Mouse (Mus musculus): ENCODE measurements around the gene Plscr2. TPM values are rescaled to one million over a fixed set of nuclear protein-coding genes. Genes with fewer than 3 reads are reported as not detected.

Plscr2 gene
- total and polyA plus RNA-seq, 3 experiments: 0.11 to 0.19 TPM; not detected in 1

GRCm38 (mm10) chr9:92253585-92254321 is 21.6 kb upstream of the Plscr2 start:
- no peak overlapping the region for H3K27ac ChIP-seq (ENCODE audit: control insufficient read depth, low read depth, low read length)
- H3K27me3 ChIP-seq (ENCODE audit: control insufficient read depth in 1 of 2, insufficient read depth in 2 of 2, low read length in 2 of 2): no peaks in the 10 kb centered on the region

GRCm38 (mm10) chr9:92260481-92261159 is 14.8 kb upstream of the Plscr2 start:
- Histone ChIP-seq H3K27me3 (ENCODE audit: control insufficient read depth in 1 of 2, insufficient read depth in 2 of 2, low read length in 2 of 2) (no peaks in the 10 kb centered on the region), H3K9me3 (replicated peaks; ENCODE audit: insufficient read depth, low read length) (no peaks in the 10 kb centered on the region), H3K4me1 (ENCODE audit: control insufficient read depth in 1 of 2, insufficient read depth in 2 of 2, low read length in 2 of 2) (peaks cover 4% of the 10 kb centered on the region in 2 experiments; a peak in 3 of 4 replicates), H3K27ac (ENCODE audit: control insufficient read depth, low read depth, low read length) (no peak overlapping the region), H3K36me3 (ENCODE audit: control insufficient read depth in 1 of 2, insufficient read depth in 2 of 2, low read length in 2 of 2) (peaks cover 0 to 2% of the 10 kb centered on the region in 2 experiments; a peak in 3 of 4 replicates), H3K79me2 (ENCODE audit: control insufficient read depth, insufficient read depth, low read length, poor library complexity) (no peaks in the 10 kb centered on the region), H3K9ac (ENCODE audit: control insufficient read depth, low read depth, low read length, poor library complexity, severe bottlenecking) (no peak overlapping the region), H3K4me3 (ENCODE audit: control insufficient read depth in 1 of 2, insufficient read depth in 1 of 2, low read depth in 2 of 2, low read length in 2 of 2) (no peak overlapping the region)
- no peak for DNase-seq (ENCODE audit: low read depth, low spot score)
- TF ChIP-seq JUND (IDR thresholded peaks at IDR 0.05; ENCODE audit: low read depth, low read length) (no peak), MXI1 (IDR thresholded peaks at IDR 0.05; ENCODE audit: low read depth, low read length) (no peak), MYB (IDR thresholded peaks at IDR 0.05; ENCODE audit: low read depth, low read length) (no peak), MEF2A (IDR thresholded peaks at IDR 0.05; ENCODE audit: extremely low read depth, insufficient replicate concordance, low read depth, low read length, poor library complexity, severe bottlenecking) (no peak), ZMIZ1 (IDR thresholded peaks at IDR 0.05; ENCODE audit: low read depth, low read length) (no peak), POLR2AphosphoS5 (IDR thresholded peaks at IDR 0.05; ENCODE audit: borderline replicate concordance, low read depth, low read length) (no peak), NRF1 (IDR thresholded peaks at IDR 0.05; ENCODE audit: insufficient read depth, low read depth, low read length, poor library complexity, severe bottlenecking) (no peak), POLR2A (IDR thresholded peaks at IDR 0.05; ENCODE audit: control insufficient read depth in 1 of 2, insufficient read depth in 1 of 2, low read depth in 1 of 2, low read length in 2 of 2, poor library complexity in 1 of 2) (no peak)

More at GRCm38 (mm10) chr9:92253585-92254321, 21.6 kb upstream of the Plscr2 start:
- H3K79me2 ChIP-seq (ENCODE audit: control insufficient read depth, insufficient read depth, low read length, poor library complexity): peaks cover 2% of the 10 kb centered on the region; the same call in 1 of the 2 replicates
- H3K4me1 ChIP-seq (ENCODE audit: control insufficient read depth in 1 of 2, insufficient read depth in 2 of 2, low read length in 2 of 2): peaks cover 0 to 9% of the 10 kb centered on the region in 2 experiments; a peak in 2 of 4 replicates
- peaks cover 0 to 7% of the 10 kb centered on the region in 2 experiments; a peak in 2 of 4 replicates for H3K36me3 ChIP-seq (ENCODE audit: control insufficient read depth in 1 of 2, insufficient read depth in 2 of 2, low read length in 2 of 2)
- no peak overlapping the region for H3K9ac ChIP-seq (ENCODE audit: control insufficient read depth, low read depth, low read length, poor library complexity, severe bottlenecking)
- H3K9me3 ChIP-seq (replicated peaks; ENCODE audit: insufficient read depth, low read length): no peaks in the 10 kb centered on the region
- H3K4me3 ChIP-seq (ENCODE audit: control insufficient read depth in 1 of 2, insufficient read depth in 1 of 2, low read depth in 2 of 2, low read length in 2 of 2): no peak overlapping the region
- TF ChIP-seq ELF1 (IDR thresholded peaks at IDR 0.05; ENCODE audit: low read depth, low read length): no peak
- TF ChIP-seq POLR2A (IDR thresholded peaks at IDR 0.05; ENCODE audit: control insufficient read depth in 1 of 2, insufficient read depth in 1 of 2, low read depth in 1 of 2, low read length in 2 of 2, poor library complexity in 1 of 2): no peak
- TF ChIP-seq BHLHE40 (IDR thresholded peaks at IDR 0.05; ENCODE audit: borderline replicate concordance, low read depth, low read length): no peak
- no peak for TF ChIP-seq CHD1 (IDR thresholded peaks at IDR 0.05; ENCODE audit: low read depth, low read length)
- no peak for TF ChIP-seq CTCF (IDR thresholded peaks at IDR 0.05 in 2 of 3, conservative IDR thresholded peaks at IDR 0.05 in 1 of 3; ENCODE audit: control insufficient read depth in 1 of 3, insufficient read depth in 1 of 3, low read depth in 2 of 3, low read length in 3 of 3, poor library complexity in 1 of 3, severe bottlenecking in 1 of 3)
- TF ChIP-seq KAT2A (conservative IDR thresholded peaks at IDR 0.05; ENCODE audit: low read depth, low read length): no peak
- TF ChIP-seq ETS1 (IDR thresholded peaks at IDR 0.05; ENCODE audit: low read depth, low read length): no peak
- TF ChIP-seq EP300 (IDR thresholded peaks at IDR 0.05; ENCODE audit: low read depth in 1 of 2, low read length in 2 of 2): no peak
- no peak for TF ChIP-seq ZC3H11A (IDR thresholded peaks at IDR 0.05; ENCODE audit: low read depth, low read length)
- no peak for TF ChIP-seq MYC (IDR thresholded peaks at IDR 0.05; ENCODE audit: low read depth, low read length)
- TF ChIP-seq ZKSCAN1 (IDR thresholded peaks at IDR 0.05; ENCODE audit: low read depth, low read length): no peak
- no peak for TF ChIP-seq RAD21 (IDR thresholded peaks at IDR 0.05; ENCODE audit: low read depth, low read length)
- no peak for TF ChIP-seq MXI1 (IDR thresholded peaks at IDR 0.05; ENCODE audit: low read depth, low read length)
- TF ChIP-seq TCF12 (IDR thresholded peaks at IDR 0.05; ENCODE audit: low read depth, low read length): no peak
- TF ChIP-seq MAZ (IDR thresholded peaks at IDR 0.05; ENCODE audit: low read depth, low read length): no peak
- DNase-seq (ENCODE audit: low read depth, low spot score): no peak

Data from MEL (cell line).